Mouse (Mus musculus) erythroid progenitor cell, adult 5-6 weeks (primary cell): ENCODE data around the gene Tle3. TPM values are rescaled to one million over a fixed set of nuclear protein-coding genes. Genes with fewer than 3 reads are reported as not detected.

Experiments
- ATAC-seq: replicated peaks from 2 replicates; pipeline ENCODE4 v1.8.0; 2016; ENCODE audit warnings: moderate number of reproducible peaks, mild to moderate bottlenecking, moderate TSS enrichment, inconsistent platforms; ENCODE audit not compliant: poor library complexity, low FRiP score, severe bottlenecking
- total RNA-seq, 2 experiments: library from RNA; stranded (forward) in 1 of 2; stranded (reverse) in 1 of 2; fragments of 150-400 nt in 1 of 2; fragments of 186-747, 209-891 nt in 1 of 2; gene quantifications; 2 replicates each; pipeline versions ENCODE4 v1.2.3 to v1.2.4; 2015 to 2017; ENCODE audit warnings: low replicate concordance in 2 of 2

Tle3 gene
- total RNA-seq, 2 experiments from 2014 or later, result 14.6 to 20.5 TPM

GRCm38 (mm10) chr9:61456441-61457161 lies 84.4 kb downstream of the Tle3 start:
- no peak for ATAC-seq

- no peak for ATAC-seq
Measured at GRCm38 (mm10) chr9:61457162-61457523, 85.0 kb downstream of the Tle3 start.

- ATAC-seq, result no peak
Measured at GRCm38 (mm10) chr9:61461859-61462258, 89.7 kb downstream of the Tle3 start.

GRCm38 (mm10) chr9:61467436-61467835 lies 95.3 kb downstream of the Tle3 start:
- ATAC-seq, result no peak
